8 mouse cellular contexts compared by ENCODE assay signal in the genomic region with DNA sequence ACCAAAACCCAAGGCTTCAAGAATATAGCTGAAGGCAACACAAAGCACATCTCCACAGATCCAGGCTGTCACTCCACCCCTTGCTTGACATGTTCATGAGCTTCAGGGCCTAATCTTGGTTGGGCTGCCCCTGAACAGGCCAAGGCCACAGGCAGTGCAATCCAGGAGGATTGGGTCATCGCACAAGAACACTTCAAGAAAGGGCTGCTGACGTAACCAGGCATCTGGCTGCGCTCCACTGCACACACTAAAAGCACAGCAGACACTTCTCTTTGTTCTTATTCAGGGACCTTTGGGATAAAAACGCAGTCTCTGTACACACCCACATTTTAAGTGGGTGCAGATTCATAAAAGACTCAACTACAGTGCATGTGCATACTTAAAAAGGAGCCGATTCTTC.
DNase-seq lines count a peak whose midpoint lies in the region; ATAC-seq lines count a peak whose summit lies in the region.

No protein-coding gene starts in this region.

- peak; percentile 16; the same call in 1 of the 2 replicates for ATAC-seq in frontal cortex, adult (ENCODE audit: low TSS enrichment)

- DNase-seq in frontal cortex, postnatal 10 days (ENCODE audit: low spot score in 2 of 2), result no peak
- peak; percentile 18 for DNase-seq in urinary bladder, postnatal 14 days (ENCODE audit: low spot score)
- DNase-seq in urinary bladder, postnatal 10 days (ENCODE audit: low spot score), result no peak
- peak; percentile 93 to 94 for DNase-seq in lung, adult 18-20 months
- no peak for DNase-seq in natural killer cell, adult 2 months (ENCODE audit: low spot score in 2 of 2)
- no peak for DNase-seq in T-cell, adult 2 months (ENCODE audit: low spot score)
- no peak for DNase-seq in spleen, postnatal 14 days (ENCODE audit: low spot score in 2 of 2)

Comparison
In these comparisons a context has a peak if more than half of its experiments do, and no peak if none do; other contexts are left out.
1. DNase-seq: peak in urinary bladder, postnatal 14 days (single experiment) and lung, adult 18-20 months (2 of 2); none in frontal cortex, postnatal 10 days (0 of 2), urinary bladder, postnatal 10 days (single experiment), natural killer cell, adult 2 months (0 of 2), T-cell, adult 2 months (single experiment) and spleen, postnatal 14 days (0 of 2).